Mouse (Mus musculus) megakaryocyte, adult 5-6 weeks (primary cell): ENCODE data around the gene Fam189a1. TPM values are rescaled to one million over a fixed set of nuclear protein-coding genes. Genes with fewer than 3 reads are reported as not detected.

ENCODE experiments used
- ATAC-seq: 2 replicates; pipeline ENCODE4 v1.8.0; 2016; ENCODE audit warnings: mild to moderate bottlenecking, inconsistent platforms; ENCODE audit not compliant: poor library complexity, severe bottlenecking
- total RNA-seq, 2 experiments: library from RNA; stranded (forward) in 1 of 2; stranded (reverse) in 1 of 2; fragments of 153-499, 151-499 nt in 1 of 2; fragments of 221-1000, 200-1000 nt in 1 of 2; gene quantifications; 2 replicates each; pipeline versions ENCODE4 v1.2.3 to v1.2.4; 2015 to 2017

Fam189a1 gene
- total RNA-seq, 2 experiments from 2014 or later: 0.07 TPM; not detected in 1

GRCm38 (mm10) chr7:64839801-64840575 lies 316.4 kb downstream of the Fam189a1 start:
- no peak for ATAC-seq

DNA sequence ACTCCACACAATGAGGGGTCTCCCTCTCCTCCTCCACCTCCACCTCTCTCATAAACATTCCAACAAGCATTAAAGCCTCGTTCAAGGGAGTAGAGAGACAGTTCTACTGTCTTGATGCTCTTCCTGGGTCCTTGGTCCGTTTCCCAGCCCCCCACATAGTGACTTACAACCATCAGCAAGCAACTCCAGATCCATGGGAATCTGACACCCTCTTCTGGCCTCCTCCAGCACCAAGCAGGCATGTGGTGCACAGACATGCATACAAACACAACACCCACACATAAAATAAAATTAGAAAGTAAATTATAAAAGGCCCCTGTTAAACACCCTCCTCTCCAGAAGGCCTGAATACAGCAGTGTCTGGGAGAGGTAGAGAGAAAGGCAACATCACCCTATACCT lies 317.1 kb downstream of the Fam189a1 start:
- no peak for ATAC-seq

DNA sequence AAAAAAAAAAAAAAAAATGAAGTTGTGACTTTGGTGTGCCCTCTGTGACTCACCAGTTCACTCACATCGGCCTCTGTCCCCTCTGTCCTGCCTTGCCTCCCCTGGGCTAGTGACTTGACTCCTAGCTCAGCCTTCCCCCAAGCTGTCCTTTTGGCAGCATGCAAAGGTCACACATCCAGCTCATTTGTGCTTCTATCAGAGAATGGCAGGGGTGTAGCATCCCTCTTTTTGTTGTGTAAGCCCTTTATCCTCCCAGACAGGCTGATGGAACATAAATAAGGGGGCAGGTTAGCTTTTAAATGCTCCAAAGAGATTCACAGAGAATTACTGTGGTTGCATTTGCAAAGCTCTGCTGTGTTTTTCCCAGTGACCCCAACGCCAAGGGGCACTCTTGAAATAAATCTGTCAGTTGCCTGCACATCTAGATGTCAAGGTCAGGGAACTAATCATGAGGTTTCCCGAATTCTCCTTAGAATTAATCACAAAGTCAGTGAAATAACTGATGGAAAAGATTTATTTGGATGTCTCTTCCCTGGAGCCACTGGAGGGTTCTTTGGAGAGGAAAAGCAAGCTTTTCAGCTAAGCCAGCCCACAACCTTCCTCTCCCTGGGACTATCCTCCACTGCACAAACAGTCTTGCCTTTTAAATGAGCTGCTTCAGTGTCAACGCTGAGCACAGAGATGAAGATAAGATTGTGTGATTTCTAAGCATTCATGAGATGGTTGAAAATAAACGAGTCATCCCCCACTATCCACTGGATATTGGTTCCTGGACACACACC lies 326.0 kb downstream of the Fam189a1 start:
- ATAC-seq: no peak

DNA sequence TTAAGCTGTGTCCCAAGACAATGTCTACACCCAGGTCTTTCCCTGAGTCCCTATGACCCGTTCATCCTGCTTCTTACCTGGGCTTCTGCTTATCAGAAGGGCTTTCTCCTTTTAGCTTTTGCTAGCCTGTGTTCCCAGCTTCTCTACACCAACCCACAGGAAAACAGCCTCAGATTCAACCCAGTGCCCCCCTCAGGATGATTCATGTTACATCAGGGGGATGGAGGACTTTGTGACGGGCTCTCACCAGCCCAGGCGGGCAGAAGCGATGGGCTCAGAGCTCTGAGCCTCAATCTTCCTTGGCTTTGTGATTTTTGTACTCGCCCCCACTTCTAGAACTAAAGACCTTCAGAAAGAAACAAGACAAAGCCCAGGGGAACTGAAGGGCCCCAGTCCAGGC lies 335.3 kb downstream of the Fam189a1 start:
- ATAC-seq: no peak

GRCm38 (mm10) chr7:64819683-64820082 lies 336.7 kb downstream of the Fam189a1 start:
- no peak for ATAC-seq

DNA sequence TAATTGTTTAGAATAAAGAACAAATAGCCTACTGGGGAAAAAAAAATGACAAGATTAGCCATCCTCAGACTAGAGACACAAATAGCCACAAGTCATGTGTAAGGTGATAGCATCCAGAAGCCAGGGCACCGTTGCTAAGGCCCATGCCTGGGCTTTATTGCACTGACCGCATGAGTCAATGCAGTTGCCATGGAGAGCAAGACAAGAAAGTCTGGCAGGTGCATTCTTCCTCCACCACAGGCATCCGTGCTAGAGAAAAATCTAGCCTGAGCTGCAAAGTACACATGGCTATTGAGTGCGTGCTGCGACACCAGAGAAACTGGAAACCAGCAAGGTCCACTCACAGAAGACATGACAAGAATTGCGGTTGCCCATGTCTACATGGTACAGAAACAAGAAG lies 347.5 kb downstream of the Fam189a1 start:
- ATAC-seq: no peak

DNA sequence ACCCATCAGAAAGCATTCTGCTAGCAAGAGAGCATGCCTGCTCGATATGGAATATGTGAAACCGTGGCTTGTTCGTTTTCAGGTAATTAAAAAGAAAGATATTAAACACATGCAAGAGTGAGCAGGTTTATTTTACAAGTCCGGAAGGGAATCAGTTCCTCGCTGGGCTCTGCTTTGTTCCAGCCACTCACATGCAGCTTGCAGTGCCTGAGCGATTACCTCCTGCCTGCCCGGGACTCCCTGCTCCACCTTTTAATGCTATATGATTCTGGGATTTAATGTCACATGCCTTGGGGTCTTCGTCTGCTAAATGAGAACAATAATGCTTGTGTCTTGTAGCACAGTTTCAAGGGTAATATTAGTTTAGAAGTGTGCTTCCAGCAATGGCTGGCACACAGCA lies 351.3 kb downstream of the Fam189a1 start:
- ATAC-seq: no peak

- no peak for ATAC-seq
Observed at GRCm38 (mm10) chr7:64795554-64795953, 360.8 kb downstream of the Fam189a1 start.

DNA sequence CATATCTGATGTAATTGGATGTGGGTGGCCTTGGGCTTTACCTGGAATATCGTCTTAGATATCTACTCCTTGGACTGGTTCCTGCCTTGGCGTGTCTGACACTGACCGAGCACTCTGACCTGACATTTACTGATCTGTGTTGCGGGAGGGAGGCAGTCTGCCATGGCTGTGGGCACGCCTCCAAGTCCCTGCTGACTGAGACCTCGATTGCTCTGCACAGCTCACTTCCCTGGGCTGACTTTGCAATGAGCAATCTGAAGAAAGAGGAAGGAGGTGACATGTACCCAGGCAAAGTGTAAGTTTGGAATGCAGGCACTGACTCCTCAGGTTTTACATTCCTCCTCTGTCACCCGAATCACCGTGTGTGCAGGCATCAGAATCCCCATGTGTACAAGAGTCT lies 364.3 kb downstream of the Fam189a1 start:
- no peak for ATAC-seq

DNA sequence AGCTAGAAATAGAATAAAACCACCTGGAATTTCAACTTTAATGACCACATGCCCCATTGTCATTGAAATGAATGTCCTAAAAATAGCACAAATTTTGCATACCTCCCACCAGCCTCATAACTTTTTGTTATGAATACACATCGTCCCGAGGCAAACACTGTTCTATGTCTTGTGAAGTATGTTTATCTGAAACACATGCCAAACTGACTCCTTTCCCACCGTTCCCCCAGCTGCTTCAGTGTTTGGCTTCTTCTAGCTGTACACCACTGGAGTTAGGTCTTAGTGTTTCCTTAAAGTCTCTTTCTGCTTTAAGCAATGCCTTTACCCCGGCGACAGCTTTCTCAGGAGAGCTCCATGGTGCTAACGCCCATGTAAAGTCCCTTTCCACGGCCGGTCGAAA lies 365.2 kb downstream of the Fam189a1 start:
- no peak for ATAC-seq

GRCm38 (mm10) chr7:64785040-64785439 lies 371.3 kb downstream of the Fam189a1 start:
- ATAC-seq: no peak

- ATAC-seq: no peak
Observed at GRCm38 (mm10) chr7:64779501-64779900, 376.9 kb downstream of the Fam189a1 start.

- no peak for ATAC-seq
Observed at GRCm38 (mm10) chr7:64776708-64777489, 379.5 kb downstream of the Fam189a1 start.

GRCm38 (mm10) chr7:64773465-64773864 lies 382.9 kb downstream of the Fam189a1 start:
- ATAC-seq: no peak

DNA sequence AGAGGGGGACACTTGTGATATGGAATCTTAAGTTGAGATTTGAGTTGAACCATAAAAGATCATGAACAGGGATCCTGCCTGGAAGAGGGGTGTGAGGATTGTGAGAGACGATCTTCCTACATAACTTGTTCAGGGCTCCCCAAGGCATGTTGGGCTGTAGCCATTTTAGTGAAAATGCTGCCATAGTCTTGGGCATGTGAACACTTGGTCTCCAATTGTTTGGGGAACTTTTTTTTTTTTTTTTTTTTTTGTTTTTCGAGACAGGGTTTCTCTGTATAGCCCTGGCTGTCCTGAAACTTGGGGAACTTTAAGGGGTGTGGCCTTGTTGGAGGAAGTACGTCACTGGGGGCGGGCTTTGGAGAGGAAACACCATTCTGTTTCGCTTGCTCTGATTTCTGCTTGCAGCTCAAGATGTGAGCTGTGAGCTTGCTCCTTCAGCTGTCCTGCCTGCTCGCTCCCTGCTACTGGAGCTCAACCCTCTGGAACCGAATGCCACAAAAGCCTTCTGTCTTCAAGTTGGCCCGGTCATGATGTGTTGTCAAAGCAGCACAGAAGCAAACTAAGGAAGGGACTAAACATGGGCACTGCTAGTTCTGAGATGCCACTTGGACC lies 385.5 kb downstream of the Fam189a1 start:
- no peak for ATAC-seq

DNA sequence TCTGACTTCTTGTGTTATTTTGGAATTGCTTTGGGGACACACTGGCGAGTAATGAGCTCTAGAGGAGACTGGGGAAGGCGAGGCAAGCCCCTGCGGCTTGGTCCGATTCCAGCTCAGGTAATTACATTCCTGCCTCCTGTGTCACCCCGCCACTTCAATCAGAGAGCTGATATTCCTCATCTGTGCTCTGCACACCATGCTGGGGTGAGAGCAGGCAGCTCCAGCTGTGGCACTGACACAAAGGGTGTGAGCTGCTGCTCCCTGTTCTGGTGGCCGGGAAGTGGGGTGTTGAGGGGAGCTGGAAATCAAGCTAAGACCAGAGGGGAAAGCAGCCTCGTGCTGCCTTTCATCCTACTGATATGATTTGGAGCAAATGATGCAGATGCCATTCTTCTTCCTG lies 386.6 kb downstream of the Fam189a1 start:
- ATAC-seq: no peak

DNA sequence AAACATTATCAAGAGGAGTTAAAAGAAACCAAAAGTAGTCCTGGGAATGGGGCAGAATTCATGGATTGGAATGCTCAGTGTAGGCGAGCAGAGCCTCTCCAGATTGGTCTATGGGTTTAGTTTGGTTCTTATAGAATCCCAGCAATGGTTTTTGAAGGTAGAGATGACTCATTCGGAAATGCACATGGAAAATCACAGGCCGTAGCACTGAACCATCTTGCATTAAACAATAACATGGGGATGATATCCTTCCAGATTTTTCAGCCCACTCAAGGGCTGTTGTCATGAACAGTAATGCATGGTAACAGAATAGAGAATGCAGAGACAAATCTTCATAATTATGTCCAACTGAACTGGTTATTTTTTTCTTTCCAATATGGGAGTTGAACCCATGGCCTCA lies 390.8 kb downstream of the Fam189a1 start:
- no peak for ATAC-seq

- ATAC-seq: no peak
Observed at GRCm38 (mm10) chr7:64755141-64755540, 401.2 kb downstream of the Fam189a1 start.

GRCm38 (mm10) chr7:64754161-64754560 lies 402.2 kb downstream of the Fam189a1 start:
- no peak for ATAC-seq

DNA sequence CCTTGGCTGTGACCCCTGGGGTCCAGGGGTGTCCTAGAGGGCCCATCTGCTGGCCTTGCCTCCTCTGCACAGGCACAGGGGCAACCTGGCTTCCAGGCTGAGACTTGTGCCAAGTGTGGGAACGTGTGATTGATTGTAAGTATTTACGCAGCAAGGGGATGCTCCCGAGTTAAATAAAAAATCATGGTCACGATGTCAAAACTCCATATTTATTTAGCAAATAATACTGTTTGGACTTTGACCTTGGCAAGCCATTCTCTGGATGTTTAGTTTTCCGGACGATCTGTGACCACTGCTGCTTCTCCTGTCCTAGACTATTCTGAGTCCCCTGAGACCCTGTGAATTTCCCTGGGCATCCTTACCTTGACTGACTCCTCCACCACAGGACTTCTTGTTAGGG lies 402.7 kb downstream of the Fam189a1 start:
- ATAC-seq: no peak

DNA sequence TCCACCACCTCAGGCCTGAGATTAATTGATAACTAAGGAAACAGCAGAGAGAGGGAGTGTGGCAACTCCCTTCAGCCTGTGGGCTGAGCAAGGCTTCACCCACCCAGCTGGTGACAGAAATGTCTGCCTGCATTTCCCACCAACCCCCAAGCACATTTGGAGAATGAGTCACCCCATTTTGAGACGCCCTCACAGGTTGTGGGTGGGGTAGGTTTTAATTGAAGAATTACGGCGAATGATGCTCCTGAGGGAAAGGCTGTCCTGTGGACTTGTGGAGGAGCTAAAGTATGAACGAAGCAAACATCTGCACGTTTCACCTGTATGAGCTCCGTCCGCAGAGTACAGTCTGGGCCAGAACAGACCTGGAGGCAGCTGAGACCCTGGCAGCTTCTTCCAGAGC lies 404.2 kb downstream of the Fam189a1 start:
- ATAC-seq: no peak
